Mouse (Mus musculus) embryonic facial prominence, embryonic 11.5 days (tissue): ENCODE measurements around the gene Lima1. TPM values are rescaled to one million over a fixed set of nuclear protein-coding genes. Genes with fewer than 3 reads are reported as not detected.
"Not testable (repeated sequence)": the region's sequence is repeated elsewhere in the genome, so short reads cannot be mapped to it uniquely, and the experiment has no call there.

Experiments
- ATAC-seq: fragments of 200-750 bp; cut with Nextera tagmentation; replicated peaks from 2 replicates; pipeline ENCODE4 v1.8.0; 2017; ENCODE audit warnings: low read depth; ENCODE audit not compliant: insufficient number of reproducible peaks, low FRiP score, low TSS enrichment
- DNase-seq: peaks from one replicate; pipeline ENCODE4 v3.0.0-alpha.2; 2015; ENCODE audit warnings: low spot score
- H3K27ac ChIP-seq: fragments of 300-500 bp; sonication (generic); replicated peaks from 2 replicates; pipeline ENCODE4 v1.5.1; 2014; ENCODE audit warnings: mild to moderate bottlenecking, low read depth, low read length, control low read depth
- H3K27me3 ChIP-seq: fragments of 300-500 bp; sonication (generic); 2 replicates; pipeline ENCODE4 v1.6.1; 2014; ENCODE audit warnings: mild to moderate bottlenecking, low read length, moderate library complexity, mixed read lengths; ENCODE audit not compliant: control insufficient read depth, insufficient read depth
- H3K36me3 ChIP-seq: fragments of 300-500 bp; sonication (generic); replicated peaks from 2 replicates; pipeline ENCODE4 v1.6.1; 2014; ENCODE audit warnings: low read depth, mild to moderate bottlenecking, low read length, moderate library complexity, mixed read lengths; ENCODE audit not compliant: control insufficient read depth, insufficient read depth
- H3K4me1 ChIP-seq: fragments of 300-500 bp; sonication (generic); 2 replicates; pipeline ENCODE4 v1.6.1; 2014; ENCODE audit warnings: low read length, mixed read lengths; ENCODE audit not compliant: control insufficient read depth, insufficient read depth
- H3K4me2 ChIP-seq: fragments of 300-500 bp; sonication (generic); 2 replicates; pipeline ENCODE4 v1.6.1; 2014; ENCODE audit warnings: low read depth, mild to moderate bottlenecking, control low read depth, low read length, moderate library complexity
- H3K4me3 ChIP-seq: fragments of 300-500 bp; sonication (generic); 2 replicates; pipeline ENCODE4 v1.5.1; 2014; ENCODE audit warnings: low read depth, low read length, control low read depth
- H3K9ac ChIP-seq: fragments of 300-500 bp; sonication (generic); replicated peaks from 2 replicates; pipeline ENCODE4 v1.6.1; 2014; ENCODE audit warnings: mild to moderate bottlenecking, control low read depth, low read length
- H3K9me3 ChIP-seq: fragments of 300-500 bp; sonication (generic); replicated peaks from 2 replicates; pipeline ENCODE4 v1.6.1; 2016; ENCODE audit warnings: mild to moderate bottlenecking, low read length, inconsistent platforms, mixed read lengths; ENCODE audit not compliant: control insufficient read depth
- WGBS: fragments of 180-500 bp; shearing (Covaris S2); extraction: QIAGEN DNeasy Blood & Tissue Kit; methylation state at CpG from one replicate; pipeline ENCODE4 v1.1.7; 2014; 5-methylcytosine and 5-hydroxymethylcytosine counted together
- polyA plus RNA-seq: library from polyadenylated mRNA; unstranded; fragments of >200 nt; fragmentation: Nextera tagmentation; extraction: Ambion mirVana; gene quantifications from 2 replicates; pipeline ENCODE4 v1.2.1, GENCODE M21; 2014

The Lima1 gene
- polyA plus RNA-seq, 1 experiment from 2014 or later = 80.8 TPM

DNA sequence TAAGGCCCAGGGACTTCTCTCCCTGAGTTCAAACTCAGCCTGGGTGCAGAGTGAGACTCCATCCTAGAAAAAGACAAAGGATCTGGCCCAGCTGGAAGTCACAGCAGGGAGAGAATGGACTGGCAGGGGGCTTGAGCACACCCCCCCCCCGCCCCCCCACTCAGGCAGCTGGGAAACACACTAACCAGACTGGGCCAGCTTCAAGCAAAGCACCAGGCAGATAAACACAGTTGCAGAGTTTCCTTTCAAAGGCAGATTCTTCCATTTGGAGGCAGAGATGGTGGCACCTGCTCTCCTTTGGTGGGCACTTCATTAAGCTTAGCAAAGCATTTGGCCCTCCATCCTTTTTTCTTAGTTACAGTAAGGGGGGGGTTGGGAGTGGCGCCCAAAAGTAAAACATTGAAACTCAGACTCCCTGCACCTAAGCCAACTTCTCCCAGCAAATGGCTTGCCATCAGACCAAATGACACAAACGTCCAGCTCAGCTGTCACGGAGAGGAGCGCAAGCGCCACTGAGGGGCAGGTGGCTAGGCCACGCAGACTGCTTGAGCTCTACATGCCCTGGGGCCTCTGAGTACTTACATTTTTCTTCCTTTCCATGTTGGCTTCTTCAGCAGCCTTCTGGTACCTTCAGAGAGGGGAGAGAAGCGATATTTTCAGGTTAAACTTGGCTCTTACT, 48.9 kb downstream of the Lima1 start:
- no peak overlapping the region for H3K9ac ChIP-seq
- ATAC-seq (no peak), DNase-seq (no peak)
- H3K4me2 ChIP-seq = no peak overlapping the region
- 60% methylated on average over 8 of the region's 8 CpGs for WGBS
- no peak overlapping the region for H3K4me3 ChIP-seq
- no peaks in the 10 kb centered on the region for H3K4me1 ChIP-seq
- no peaks in the 10 kb centered on the region; the same call in 1 of the 2 replicates for H3K36me3 ChIP-seq
- H3K9me3 ChIP-seq = no peaks in the 10 kb centered on the region
- H3K27ac ChIP-seq = no peak overlapping the region
- no peaks in the 10 kb centered on the region for H3K27me3 ChIP-seq

DNA sequence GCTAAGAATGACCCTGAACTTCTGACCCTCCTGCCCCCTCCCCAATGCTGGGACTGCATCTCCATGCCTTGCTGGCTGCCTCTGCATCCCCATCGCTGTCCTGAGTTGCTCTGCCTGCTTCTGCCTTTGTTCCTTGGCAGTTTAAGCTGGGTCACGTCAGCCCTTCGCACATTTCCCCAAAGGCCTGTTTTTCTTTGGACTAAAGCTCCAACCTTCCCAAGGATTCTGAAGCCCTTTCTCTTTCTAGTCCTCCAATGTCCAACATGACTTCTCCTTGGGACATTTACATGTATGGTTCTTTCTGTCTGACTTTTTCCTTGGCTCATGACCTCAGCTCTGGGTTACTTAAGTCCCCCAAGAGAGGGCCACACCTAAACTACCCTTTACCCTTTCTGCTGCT, 50.0 kb downstream of the Lima1 start:
- Histone ChIP-seq H3K4me2 (no peak overlapping the region), H3K36me3 (no peaks in the 10 kb centered on the region; the same call in 1 of the 2 replicates), H3K27ac (no peak overlapping the region), H3K9me3 (no peaks in the 10 kb centered on the region), H3K4me1 (no peaks in the 10 kb centered on the region), H3K9ac (no peak overlapping the region), H3K4me3 (no peak overlapping the region), H3K27me3 (no peaks in the 10 kb centered on the region)
- no peak for ATAC-seq
- no peak for DNase-seq
- WGBS = 80% methylated on average over 3 of the region's 3 CpGs

DNA sequence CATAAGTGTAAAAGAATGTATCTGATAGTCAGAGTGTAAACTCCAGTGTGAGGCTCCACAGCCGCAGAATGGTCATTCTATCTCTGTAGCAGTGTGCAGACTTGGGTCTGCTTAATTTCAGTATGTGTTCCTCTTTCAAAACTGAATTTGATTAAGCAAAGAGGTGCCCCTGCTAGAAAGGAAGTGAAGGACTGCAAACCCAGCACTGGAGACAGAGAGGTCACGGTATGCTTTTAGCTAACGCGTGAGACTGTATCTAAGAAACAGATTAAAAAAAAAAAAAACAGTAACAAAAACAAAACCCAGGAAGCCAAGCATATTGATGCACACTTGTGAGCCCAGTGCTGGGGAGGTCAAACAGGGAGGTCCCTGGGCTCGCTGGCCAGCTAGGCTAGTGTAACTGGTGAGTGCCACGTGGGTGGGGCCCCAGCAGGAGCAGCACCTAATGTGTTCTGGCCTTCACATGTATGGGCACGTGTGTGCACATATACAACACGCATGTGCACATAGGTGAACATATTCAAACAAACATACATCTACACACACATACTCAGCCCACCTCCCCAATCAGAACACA, 51.8 kb downstream of the Lima1 start:
- ATAC-seq (no peak), DNase-seq (no peak)
- no peaks in the 10 kb centered on the region for H3K4me1 ChIP-seq
- no peak overlapping the region for H3K27ac ChIP-seq
- no peak overlapping the region for H3K4me2 ChIP-seq
- no peaks in the 10 kb centered on the region for H3K9me3 ChIP-seq
- H3K27me3 ChIP-seq = no peaks in the 10 kb centered on the region
- WGBS = 58% methylated on average over 8 of the region's 8 CpGs
- H3K4me3 ChIP-seq = no peak overlapping the region
- no peak overlapping the region for H3K9ac ChIP-seq
- H3K36me3 ChIP-seq = no peaks in the 10 kb centered on the region

DNA sequence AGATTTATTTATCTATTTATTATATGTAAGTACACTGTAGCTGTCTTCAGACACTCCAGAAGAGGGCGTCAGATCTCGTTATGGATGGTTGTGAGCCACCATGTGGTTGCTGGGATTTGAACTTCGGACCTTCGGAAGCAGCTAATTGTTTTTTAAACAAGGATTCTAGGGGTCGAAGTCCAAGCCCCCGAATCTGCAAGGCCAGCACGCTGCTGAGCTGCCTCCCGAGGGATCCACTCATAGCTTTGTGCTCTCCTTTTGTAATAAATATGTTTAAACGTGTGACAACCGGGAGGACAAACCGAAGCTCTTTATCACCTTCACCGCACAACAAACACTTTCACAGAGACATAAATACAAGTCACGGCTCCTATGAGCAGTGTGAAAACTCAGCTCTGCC, 52.8 kb downstream of the Lima1 start:
- ATAC-seq, H3K4me2 ChIP-seq, H3K9me3 ChIP-seq, H3K27me3 ChIP-seq, H3K9ac ChIP-seq, DNase-seq, H3K4me1 ChIP-seq, H3K36me3 ChIP-seq, H3K27ac ChIP-seq, H3K4me3 ChIP-seq: not testable (repeated sequence)
- 80% methylated on average over 12 of the region's 13 CpGs for WGBS

DNA sequence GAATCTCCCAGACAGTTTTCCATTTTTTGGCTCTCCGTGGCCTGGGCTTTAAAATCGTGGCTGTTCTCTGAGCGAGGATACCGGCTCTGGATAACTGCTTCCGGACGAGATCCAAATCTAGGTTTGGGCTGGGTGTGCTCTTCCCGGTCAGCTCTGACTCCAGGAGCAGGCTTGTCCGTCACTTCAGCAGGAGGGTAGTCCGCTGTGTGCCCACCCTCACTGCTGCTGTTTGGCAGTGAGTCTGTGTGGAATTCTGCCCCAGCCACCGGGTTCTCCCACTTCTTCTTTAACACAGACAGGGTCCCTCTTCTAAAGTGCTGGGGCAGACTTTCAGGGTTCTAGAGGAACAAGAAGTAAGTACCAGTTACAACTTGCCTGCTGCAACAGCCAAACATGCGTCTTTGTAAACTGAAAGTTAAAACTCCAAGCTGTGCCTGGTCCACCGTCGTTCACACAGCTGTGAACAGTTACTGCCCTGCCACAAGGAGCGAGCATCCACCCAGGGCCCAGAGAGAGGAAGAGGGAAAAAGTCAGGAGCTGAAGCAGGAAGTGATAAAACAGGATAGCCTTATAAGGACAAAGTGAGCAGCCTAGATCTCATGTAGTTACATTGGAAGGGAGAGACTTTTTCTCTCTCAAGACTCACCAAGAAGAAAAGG, 55.5 kb downstream of the Lima1 start:
- Histone ChIP-seq H3K4me1 (no peaks in the 10 kb centered on the region), H3K4me3 (peak overlapping the region; percentile 64), H3K36me3 (peaks cover 3% of the 10 kb centered on the region), H3K9me3 (0 out of 2 replicates have a peak, but pooled peaks cover 2% of the 10 kb centered on the region), H3K27me3 (no peaks in the 10 kb centered on the region), H3K27ac (peak overlapping the region; percentile 97), H3K4me2 (peak overlapping the region; percentile 64), H3K9ac (peak overlapping the region; percentile 78)
- 24% methylated on average over 14 of the region's 14 CpGs for WGBS
- peak; percentile 73; the same call in 1 of the 2 replicates for ATAC-seq
- DNase-seq = peak; percentile 80

DNA sequence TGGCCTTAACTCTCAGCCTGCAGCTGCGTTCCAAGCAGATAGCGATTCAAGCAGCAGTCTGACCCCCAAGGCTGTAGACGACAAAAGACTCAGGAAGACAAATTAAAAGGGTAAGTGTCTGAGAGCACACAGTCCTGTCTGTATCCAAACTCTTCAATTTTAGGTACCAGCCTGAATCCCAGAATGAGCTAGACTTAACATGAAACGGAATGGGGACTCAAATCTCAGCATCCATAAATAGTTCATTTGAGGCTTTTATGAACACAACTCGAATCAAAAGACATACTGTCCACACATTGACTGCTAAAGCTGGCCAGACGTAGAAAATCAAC, 56.2 kb downstream of the Lima1 start:
- DNase-seq (no peak), ATAC-seq (0 out of 2 replicates have a peak, but pooled peaks have one; percentile 26)
- Histone ChIP-seq H3K27me3 (no peaks in the 10 kb centered on the region), H3K36me3 (peaks cover 3% of the 10 kb centered on the region), H3K4me3 (peak overlapping the region; percentile 64), H3K9ac (peak overlapping the region; percentile 78), H3K4me1 (no peaks in the 10 kb centered on the region), H3K4me2 (peak overlapping the region; percentile 64), H3K9me3 (0 out of 2 replicates have a peak, but pooled peaks cover 2% of the 10 kb centered on the region), H3K27ac (peak overlapping the region; percentile 97)
- 11% methylated on average over 6 of the region's 6 CpGs for WGBS

DNA sequence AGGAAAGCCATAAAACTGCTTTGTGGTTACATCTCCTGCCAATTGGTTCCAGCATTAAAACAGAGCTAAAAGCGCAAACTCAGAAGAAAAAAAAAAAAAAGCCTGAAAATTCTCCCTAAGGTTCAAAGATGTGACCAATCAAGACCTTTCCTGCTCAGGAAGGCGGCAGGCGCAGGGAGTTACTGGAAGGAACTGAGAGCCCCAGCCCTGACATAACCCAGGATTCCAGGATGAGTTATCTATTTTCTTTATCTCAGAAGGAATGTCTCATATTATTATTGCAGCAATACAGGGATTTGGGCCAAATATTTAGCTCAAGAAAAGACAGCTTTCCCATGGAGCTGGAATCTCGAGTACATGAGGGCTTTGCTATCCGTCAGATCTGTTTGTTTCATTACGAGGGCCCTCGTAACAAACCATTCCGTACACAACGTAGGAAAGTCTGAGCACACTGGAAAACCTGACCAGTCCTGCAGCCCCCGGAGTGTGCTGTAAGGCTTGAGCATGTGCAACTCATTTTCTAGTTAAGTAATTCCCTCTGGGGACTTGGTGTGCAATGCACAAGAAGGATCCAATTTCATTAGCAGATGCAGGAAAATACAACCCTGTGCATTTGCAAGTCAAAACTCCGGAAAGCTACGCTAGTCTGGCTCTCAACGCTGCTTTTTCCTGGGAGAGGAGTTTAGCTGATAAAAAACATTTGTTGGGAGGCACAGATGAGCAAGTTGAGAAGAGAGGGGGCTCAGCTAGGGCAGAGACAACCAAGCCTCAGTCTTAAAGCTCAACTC, 56.7 kb downstream of the Lima1 start:
- Histone ChIP-seq H3K27ac (peak overlapping the region; percentile 97), H3K9me3 (0 out of 2 replicates have a peak, but pooled peaks cover 2% of the 10 kb centered on the region), H3K4me1 (no peaks in the 10 kb centered on the region), H3K36me3 (peaks cover 3% of the 10 kb centered on the region), H3K27me3 (no peaks in the 10 kb centered on the region), H3K9ac (peak overlapping the region; percentile 78), H3K4me3 (peak overlapping the region; percentile 64), H3K4me2 (peak overlapping the region; percentile 64)
- ATAC-seq (peak; percentile 87), DNase-seq (peak; percentile 98)
- WGBS = 7% methylated on average over 13 of the region's 13 CpGs
